Mouse (Mus musculus) left cerebral cortex, postnatal 25 days (tissue): Measurements from ENCODE around the gene Tspan7. TPM values are rescaled to one million over a fixed set of nuclear protein-coding genes. Genes with fewer than 3 reads are reported as not detected.

Experiments
- DNase-seq, 2 experiments: peaks; one replicate each; pipeline ENCODE4 v3.0.0; 2022; ENCODE audit warnings: low spot score in 2 of 2, mixed read lengths in 1 of 2
- intact Hi-C: fragments of 180-260 bp; cut with DNase I; formaldehyde crosslinking; loops from one replicate; pipeline ENCODE4 v1.15.1; 2025
- total RNA-seq, 2 experiments: library from RNA; stranded (reverse); gene quantifications; 2 replicates each; pipeline ENCODE4 v1.2.3; 2021

Gene Tspan7
- 1,000 to 10,000 TPM; 1,390 to 1,508 TPM for total RNA-seq

GRCm38 (mm10) chrX:10484872-10485569 is at the start of gene Tspan7:
TSS of gene Tspan7 (plus strand) at chrX:10485158.
- DNase-seq, result peak; percentile 57 to 63
- intact Hi-C loops, result loop anchor here (2.0 to 5.0 kb wide), 2 partner anchors 32 to 268 kb away; partner anchors contain the start of gene Rpgr

GRCm38 (mm10) chrX:10449323-10449980 is 35.5 kb upstream of the Tspan7 start:
- peak; percentile 26 to 65 for DNase-seq
- intact Hi-C loops, result no loop called here

- intact Hi-C loops, result no loop called here
- DNase-seq, result peak; percentile 21 to 83
Observed at GRCm38 (mm10) chrX:10450143-10451060, 34.6 kb upstream of the Tspan7 start.

DNA sequence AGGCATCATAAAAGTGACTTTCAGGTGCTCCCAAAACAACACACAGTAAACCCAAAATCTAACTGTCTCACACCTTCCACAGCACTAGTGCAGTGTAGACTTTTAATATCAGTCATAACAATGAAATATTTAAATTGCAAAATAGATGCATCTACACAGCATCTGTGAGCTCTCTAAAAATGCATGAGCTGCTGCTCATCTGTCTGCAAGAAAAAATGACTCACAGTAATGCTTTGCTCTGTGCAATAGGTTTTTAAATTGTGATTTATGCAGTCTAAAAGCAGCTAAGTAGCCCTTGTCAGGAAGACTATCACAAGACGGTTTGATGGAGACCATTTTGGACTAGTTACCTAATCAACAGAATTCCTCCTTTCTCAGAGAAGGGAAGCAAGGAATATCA is 31.2 kb upstream of the Tspan7 start:
- no peak for DNase-seq
- intact Hi-C loops, result loop anchor here (2.0 kb wide), 1 partner anchor 31 kb away; the partner anchor contains the start of gene Tspan7

- intact Hi-C loops, result no loop called here
Observed at GRCm38 (mm10) chrX:10457256-10457655, 27.7 kb upstream of the Tspan7 start.

DNA sequence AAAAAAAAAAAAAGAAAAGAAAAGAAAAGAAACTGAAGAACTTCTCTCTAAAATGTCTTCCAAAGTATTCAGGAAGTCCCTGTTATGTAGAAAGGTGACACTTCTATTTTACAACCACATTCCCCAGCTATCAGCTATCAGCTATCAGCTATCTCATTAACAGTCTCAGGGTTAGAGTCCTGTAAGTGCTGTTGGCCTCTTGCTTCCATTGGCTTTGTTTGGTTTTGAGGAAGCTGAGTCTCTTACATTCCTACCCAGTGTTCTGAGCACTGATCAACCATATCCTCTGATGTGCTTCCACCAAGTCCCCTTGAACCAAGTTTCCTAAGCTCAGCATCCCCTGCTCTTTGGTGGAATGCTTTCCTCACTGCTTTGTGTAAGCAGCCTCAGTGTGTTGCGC is 7.9 kb upstream of the Tspan7 start:
- DNase-seq, result no peak
- intact Hi-C loops, result no loop called here

More at GRCm38 (mm10) chrX:10457256-10457655, 27.7 kb upstream of the Tspan7 start:
- DNase-seq, result no peak

GRCm38 (mm10) chrX:10479031-10479886 is 5.7 kb upstream of the Tspan7 start:
- intact Hi-C loops, result no loop called here
- no peak for DNase-seq

- intact Hi-C loops, result no loop called here
- no peak for DNase-seq
Observed at GRCm38 (mm10) chrX:10479943-10480342, 5.0 kb upstream of the Tspan7 start.

- intact Hi-C loops, result loop anchor here (2.0 to 5.0 kb wide), 2 partner anchors 33 to 268 kb away; partner anchors contain the start of gene Rpgr
- peak; percentile 66 to 86 for DNase-seq
Observed at GRCm38 (mm10) chrX:10485664-10486211, 780 bp downstream of the Tspan7 start.

GRCm38 (mm10) chrX:10498580-10498979 is 13.6 kb downstream of the Tspan7 start:
- intact Hi-C loops, result no loop called here
- no peak for DNase-seq

DNA sequence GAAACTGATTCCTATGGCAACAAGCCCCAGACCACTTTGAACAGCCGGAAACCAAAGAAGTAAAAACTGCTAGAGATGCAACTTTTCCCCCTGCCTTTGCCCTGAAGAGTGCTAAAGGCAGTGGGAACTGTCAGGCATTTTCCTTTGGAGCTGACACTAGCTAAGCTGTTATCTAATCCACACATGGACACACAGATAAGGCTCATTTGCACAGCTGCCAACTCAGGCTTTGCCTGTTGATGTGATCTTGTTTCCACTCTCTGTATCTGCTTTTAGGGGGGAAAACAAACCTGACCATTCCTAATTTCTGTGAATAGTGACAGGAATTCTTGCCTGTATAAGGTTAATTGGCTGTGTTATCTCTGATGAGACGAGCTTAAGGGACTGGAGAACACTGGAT is 17.7 kb downstream of the Tspan7 start:
- no peak for DNase-seq

GRCm38 (mm10) chrX:10514417-10514816 is 29.5 kb downstream of the Tspan7 start:
- DNase-seq, result no peak

More for the DNA sequence above, 17.7 kb downstream of the Tspan7 start:
- intact Hi-C loops, result no loop called here

GRCm38 (mm10) chrX:10514971-10515370 is 30.0 kb downstream of the Tspan7 start:
- intact Hi-C loops, result no loop called here
- DNase-seq, result no peak

More at GRCm38 (mm10) chrX:10514417-10514816, 29.5 kb downstream of the Tspan7 start:
- intact Hi-C loops, result no loop called here

DNA sequence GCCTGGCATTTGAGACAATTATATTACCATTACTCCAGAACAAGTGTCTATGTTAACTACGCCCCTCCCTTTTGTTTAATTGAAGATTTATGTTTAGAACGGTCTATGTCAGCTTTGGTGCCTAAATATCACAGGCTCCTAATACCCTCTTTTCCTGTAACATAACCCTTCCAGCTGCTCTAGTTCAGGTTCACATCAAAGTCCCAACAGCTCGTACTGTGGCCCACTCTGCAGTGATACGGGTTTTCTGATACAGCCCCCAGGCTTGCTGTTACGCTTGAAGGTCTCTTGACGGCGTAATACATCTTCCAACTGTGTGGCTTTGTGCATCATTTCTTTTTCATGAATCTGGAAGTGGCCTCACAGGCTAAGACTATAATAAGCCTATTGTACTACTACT is 31.5 kb downstream of the Tspan7 start:
- intact Hi-C loops, result no loop called here
- DNase-seq, result no peak

DNA sequence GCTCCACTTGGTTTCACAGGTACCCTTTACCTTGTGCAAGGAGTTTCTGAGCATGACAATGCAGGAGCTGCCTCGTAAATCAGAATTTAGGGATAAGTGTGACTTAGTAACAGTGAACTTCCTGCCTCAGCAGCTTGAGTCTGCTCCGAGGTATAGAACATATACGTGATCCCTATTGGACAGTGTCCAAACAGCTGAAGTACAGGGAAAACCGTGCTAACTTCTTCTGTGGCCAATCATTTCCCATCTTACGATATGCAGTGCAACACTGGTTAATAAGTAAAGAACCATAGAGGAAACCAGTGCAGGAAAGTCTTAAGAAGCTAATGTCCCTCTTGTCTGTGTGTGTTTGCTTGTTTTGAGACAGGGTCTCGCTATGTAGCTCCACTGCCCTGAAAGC is 32.0 kb downstream of the Tspan7 start:
- intact Hi-C loops, result no loop called here

DNA sequence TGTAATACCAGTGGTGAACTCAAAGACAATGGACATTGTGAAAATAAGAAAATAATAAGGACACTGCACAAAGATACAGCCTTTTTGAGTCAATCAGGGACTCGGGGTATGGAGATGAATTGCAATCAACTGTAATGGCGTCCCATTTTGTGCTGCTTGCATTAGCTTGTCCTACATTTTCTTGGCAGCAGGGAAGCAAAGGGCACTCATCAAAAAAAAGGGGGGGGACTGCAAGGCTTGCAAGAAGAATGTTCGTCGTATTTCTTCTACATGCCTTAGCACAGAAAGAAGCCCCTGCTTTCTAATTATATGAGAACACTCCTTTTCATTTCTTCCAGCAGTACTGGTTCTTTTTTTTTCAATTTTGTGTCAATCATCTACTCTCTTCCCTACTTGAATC is 32.8 kb downstream of the Tspan7 start:
- intact Hi-C loops, result no loop called here
- DNase-seq, result no peak

More for the DNA sequence above, 32.0 kb downstream of the Tspan7 start:
- DNase-seq, result no peak

- intact Hi-C loops, result no loop called here
- DNase-seq, result no peak
Observed at GRCm38 (mm10) chrX:10518510-10518909, 33.6 kb downstream of the Tspan7 start.

DNA sequence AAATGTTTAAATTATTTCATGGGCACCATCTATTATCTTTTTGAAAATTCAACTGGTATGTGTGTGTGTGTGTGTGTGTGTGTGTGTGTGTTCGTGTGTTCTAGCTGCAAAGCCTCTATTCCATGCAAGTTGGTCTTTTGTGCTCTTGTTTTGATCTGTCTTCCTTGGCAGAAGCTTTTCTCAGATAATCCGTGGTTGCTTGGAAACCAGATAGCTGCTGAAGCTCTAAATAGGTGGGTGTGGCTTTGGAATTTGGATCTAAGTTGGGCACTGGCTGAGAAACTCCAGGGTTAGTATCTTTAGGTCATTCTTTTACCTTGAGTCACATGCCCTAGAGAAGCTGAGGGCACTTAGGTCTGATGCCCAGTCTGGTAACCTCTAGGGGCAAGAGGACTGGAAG is 50.5 kb downstream of the Tspan7 start:
- no peak for DNase-seq
- intact Hi-C loops, result loop anchor here (5.0 kb wide), 1 partner anchor 43 kb away; no protein-coding TSS in a partner anchor

DNA sequence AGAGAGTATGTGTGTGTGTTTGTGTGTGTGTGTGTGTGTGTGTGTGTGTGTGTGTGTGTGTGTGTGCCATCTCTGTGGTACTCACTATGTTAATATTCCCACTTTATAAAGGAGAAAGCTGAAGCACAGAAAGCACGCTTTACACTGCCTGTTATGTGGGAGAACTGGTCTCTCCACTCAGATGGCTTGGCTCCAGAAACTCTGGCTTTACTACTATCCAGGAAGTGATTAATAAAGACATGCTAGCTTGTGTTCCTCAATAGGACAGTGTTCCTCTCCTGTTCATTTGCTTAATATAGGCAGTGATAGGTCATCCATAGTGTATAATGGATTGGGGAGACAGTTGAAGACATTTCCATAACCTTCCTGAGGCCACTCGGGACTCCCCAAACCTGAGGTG is 54.1 kb downstream of the Tspan7 start:
- intact Hi-C loops, result loop anchor here (5.0 kb wide), 1 partner anchor 47 kb away; no protein-coding TSS in a partner anchor
- DNase-seq, result no peak
